Mouse (Mus musculus): ENCODE results near the gene Zfp931. TPM values are rescaled to one million over a fixed set of nuclear protein-coding genes. Genes with fewer than 3 reads are reported as not detected.
"Not testable (repeated sequence)": the region's sequence is repeated elsewhere in the genome, so short reads cannot be mapped to it uniquely, and the experiment has no call there.

Zfp931 gene
- polyA plus RNA-seq (2016; fragmentation: Nextera tagmentation; extraction: Ambion mirVana) = 12.2 and 14.4 TPM in 2 replicates

- not testable (repeated sequence) for H3K4me1 ChIP-seq (replicated peaks); H3K9me3 ChIP-seq (replicated peaks); H3K36me3 ChIP-seq; H3K27me3 ChIP-seq (replicated peaks); H3K27ac ChIP-seq (ENCODE audit: poor library complexity, severe bottlenecking); ATAC-seq (ENCODE audit: insufficient number of reproducible peaks, low FRiP score)
- Histone ChIP-seq H3K4me2 (peak within 1 kb of the TSS; percentile 67), H3K9ac (peak within 1 kb of the TSS; percentile 67), H3K4me3 (peak within 1 kb of the TSS; percentile 59)
- under 1% methylated on average over 7 of the region's 14 CpGs for WGBS
Measured at GRCm38 (mm10) chr2:178078166-178078717, at the start of gene Zfp931. Gene Zfp931, minus strand, starts transcription at chr2:178078476.

GRCm38 (mm10) chr2:178126041-178126820 lies 48.0 kb upstream of the Zfp931 start:
- WGBS = 87% methylated on average over 7 of the region's 7 CpGs
- Histone ChIP-seq H3K4me3 (no peak overlapping the region), H3K9me3 (replicated peaks) (no peaks in the 10 kb centered on the region), H3K27me3 (replicated peaks) (peaks cover 25% of the 10 kb centered on the region), H3K4me2 (no peak overlapping the region), H3K9ac (no peak overlapping the region), H3K4me1 (replicated peaks) (peaks cover 4% of the 10 kb centered on the region), H3K27ac (ENCODE audit: poor library complexity, severe bottlenecking) (no peak overlapping the region), H3K36me3 (no peaks in the 10 kb centered on the region)
- ATAC-seq (ENCODE audit: insufficient number of reproducible peaks, low FRiP score) = no peak

DNA sequence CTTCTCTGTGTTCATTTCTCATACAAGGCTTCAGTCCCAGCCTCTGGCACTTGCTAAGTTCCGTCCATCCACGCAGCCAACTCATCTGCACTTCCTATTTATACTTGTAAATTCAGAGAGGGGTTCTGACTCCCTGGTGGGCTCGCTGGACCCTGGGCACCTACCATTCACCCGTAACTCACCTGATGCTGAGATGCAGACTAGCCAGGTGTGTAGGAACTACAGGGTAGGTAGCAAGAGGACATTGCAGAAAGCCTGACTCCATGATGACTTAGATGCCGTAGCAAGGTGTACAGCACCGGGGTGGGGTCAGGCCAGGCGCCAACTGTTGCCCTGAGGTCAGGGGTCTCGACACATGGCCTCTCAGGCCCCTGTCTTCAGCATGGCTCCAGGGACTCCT lies 47.2 kb upstream of the Zfp931 start:
- ATAC-seq (ENCODE audit: insufficient number of reproducible peaks, low FRiP score) = no peak
- Histone ChIP-seq H3K9me3 (replicated peaks) (no peaks in the 10 kb centered on the region), H3K4me2 (no peak overlapping the region), H3K27ac (ENCODE audit: poor library complexity, severe bottlenecking) (no peak overlapping the region), H3K36me3 (no peaks in the 10 kb centered on the region), H3K9ac (no peak overlapping the region), H3K4me3 (no peak overlapping the region), H3K4me1 (replicated peaks) (peaks cover 4% of the 10 kb centered on the region), H3K27me3 (replicated peaks) (peaks cover 33% of the 10 kb centered on the region)
- WGBS = 83% methylated on average over 8 of the region's 8 CpGs

DNA sequence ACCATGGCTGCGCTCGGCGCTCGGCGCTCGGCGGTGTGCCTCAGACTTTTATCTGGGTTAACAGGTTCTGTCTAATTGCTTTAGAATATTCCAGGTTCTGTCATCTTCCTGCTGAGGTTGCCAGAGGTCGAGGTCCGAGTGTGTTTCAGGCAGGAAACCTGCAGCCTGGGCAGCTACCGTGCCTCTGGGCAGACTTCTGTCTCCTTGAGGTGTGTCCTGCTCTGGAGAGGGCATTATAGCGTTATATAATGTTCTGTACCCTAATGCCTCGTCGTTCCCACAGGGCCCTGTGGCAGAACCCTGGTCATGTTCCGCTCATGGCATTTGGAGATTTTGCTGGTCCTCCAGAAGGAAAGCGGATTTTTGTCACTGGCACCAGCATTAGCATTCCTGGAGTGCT lies 45.2 kb upstream of the Zfp931 start:
- no peaks in the 10 kb centered on the region for H3K36me3 ChIP-seq
- peaks cover 52% of the 10 kb centered on the region for H3K27me3 ChIP-seq (replicated peaks)
- no peak overlapping the region for H3K4me3 ChIP-seq
- H3K9ac ChIP-seq = no peak overlapping the region
- 66% methylated on average over 15 of the region's 15 CpGs for WGBS
- no peak overlapping the region for H3K4me2 ChIP-seq
- no peak for ATAC-seq (ENCODE audit: insufficient number of reproducible peaks, low FRiP score)
- H3K27ac ChIP-seq (ENCODE audit: poor library complexity, severe bottlenecking) = no peak overlapping the region
- H3K4me1 ChIP-seq (replicated peaks) = peaks cover 9% of the 10 kb centered on the region; the same call in 1 of the 2 replicates
- H3K9me3 ChIP-seq (replicated peaks) = no peaks in the 10 kb centered on the region

- Histone ChIP-seq H3K36me3 (no peaks in the 10 kb centered on the region), H3K9ac (no peak overlapping the region), H3K9me3 (replicated peaks) (no peaks in the 10 kb centered on the region), H3K27ac (ENCODE audit: poor library complexity, severe bottlenecking) (no peak overlapping the region), H3K4me1 (replicated peaks) (peaks cover 9% of the 10 kb centered on the region; the same call in 1 of the 2 replicates), H3K4me2 (no peak overlapping the region), H3K4me3 (no peak overlapping the region), H3K27me3 (replicated peaks) (peaks cover 63% of the 10 kb centered on the region)
- no peak for ATAC-seq (ENCODE audit: insufficient number of reproducible peaks, low FRiP score)
- WGBS = 48% methylated on average over 4 of the region's 4 CpGs
Measured at GRCm38 (mm10) chr2:178121946-178122665, 43.8 kb upstream of the Zfp931 start.

DNA sequence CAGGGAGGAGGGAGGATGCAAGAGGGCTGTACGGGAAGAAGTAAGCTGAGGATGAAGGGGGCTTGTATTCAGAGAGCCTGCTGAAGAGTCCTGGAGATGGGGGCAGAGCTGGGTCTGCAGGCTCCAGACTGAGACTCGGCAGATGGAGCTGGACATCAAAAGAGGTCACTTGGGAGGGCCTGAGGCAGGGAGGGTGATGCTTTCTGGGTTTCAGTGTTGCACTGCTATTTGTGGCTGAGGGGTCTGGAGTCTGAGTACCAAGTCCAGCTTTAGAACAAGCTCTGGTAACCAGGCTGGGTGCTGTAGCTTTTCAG lies 43.1 kb upstream of the Zfp931 start:
- Histone ChIP-seq H3K9me3 (replicated peaks) (no peaks in the 10 kb centered on the region), H3K9ac (no peak overlapping the region), H3K27ac (ENCODE audit: poor library complexity, severe bottlenecking) (no peak overlapping the region), H3K4me3 (no peak overlapping the region), H3K4me1 (replicated peaks) (peaks cover 9% of the 10 kb centered on the region; the same call in 1 of the 2 replicates), H3K36me3 (no peaks in the 10 kb centered on the region), H3K4me2 (no peak overlapping the region), H3K27me3 (replicated peaks) (peaks cover 66% of the 10 kb centered on the region)
- WGBS = 37% methylated on average over 2 of the region's 2 CpGs
- ATAC-seq (ENCODE audit: insufficient number of reproducible peaks, low FRiP score) = no peak

- no peaks in the 10 kb centered on the region for H3K36me3 ChIP-seq
- H3K27me3 ChIP-seq (replicated peaks) = peaks cover 66% of the 10 kb centered on the region
- H3K27ac ChIP-seq (ENCODE audit: poor library complexity, severe bottlenecking) = no peak overlapping the region
- WGBS = 75% methylated on average over 8 of the region's 8 CpGs
- no peaks in the 10 kb centered on the region for H3K9me3 ChIP-seq (replicated peaks)
- H3K4me3 ChIP-seq = no peak overlapping the region
- H3K4me2 ChIP-seq = no peak overlapping the region
- no peak overlapping the region for H3K9ac ChIP-seq
- peaks cover 9% of the 10 kb centered on the region; the same call in 1 of the 2 replicates for H3K4me1 ChIP-seq (replicated peaks)
- no peak for ATAC-seq (ENCODE audit: insufficient number of reproducible peaks, low FRiP score)
Measured at GRCm38 (mm10) chr2:178120651-178121374, 42.5 kb upstream of the Zfp931 start.

DNA sequence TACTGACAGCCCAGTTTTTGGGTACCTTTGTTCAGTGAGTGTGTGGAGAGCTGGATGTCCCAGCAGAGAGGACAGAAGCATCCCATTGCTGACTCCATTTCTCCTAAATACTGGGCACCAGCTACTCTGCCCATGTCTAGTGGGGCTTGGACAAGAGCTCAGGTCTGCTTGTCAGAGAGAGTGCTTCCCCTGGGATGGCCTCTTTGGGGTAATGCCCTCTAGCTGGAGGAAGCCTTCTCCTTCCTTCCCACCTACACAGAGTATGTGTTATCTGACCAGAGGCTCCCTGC lies 42.0 kb upstream of the Zfp931 start:
- H3K27ac ChIP-seq (ENCODE audit: poor library complexity, severe bottlenecking) = no peak overlapping the region
- peaks cover 9% of the 10 kb centered on the region; the same call in 1 of the 2 replicates for H3K4me1 ChIP-seq (replicated peaks)
- H3K9ac ChIP-seq = no peak overlapping the region
- H3K36me3 ChIP-seq = no peaks in the 10 kb centered on the region
- peaks cover 66% of the 10 kb centered on the region for H3K27me3 ChIP-seq (replicated peaks)
- H3K4me2 ChIP-seq = no peak overlapping the region
- no peak for ATAC-seq (ENCODE audit: insufficient number of reproducible peaks, low FRiP score)
- H3K4me3 ChIP-seq = no peak overlapping the region
- H3K9me3 ChIP-seq (replicated peaks) = no peaks in the 10 kb centered on the region

- ATAC-seq (ENCODE audit: insufficient number of reproducible peaks, low FRiP score) = no peak
- peak overlapping the region; percentile 90 for H3K4me2 ChIP-seq
- H3K36me3 ChIP-seq = no peaks in the 10 kb centered on the region
- H3K27me3 ChIP-seq (replicated peaks) = peaks cover 66% of the 10 kb centered on the region
- no peaks in the 10 kb centered on the region for H3K9me3 ChIP-seq (replicated peaks)
- H3K27ac ChIP-seq (ENCODE audit: poor library complexity, severe bottlenecking) = no peak overlapping the region
- H3K9ac ChIP-seq = 0 out of 2 replicates have a peak overlapping the region, but pooled peaks have one; percentile 49
- H3K4me3 ChIP-seq = peak overlapping the region; percentile 43
- 16% methylated on average over 19 of the region's 19 CpGs for WGBS
- H3K4me1 ChIP-seq (replicated peaks) = peaks cover 9% of the 10 kb centered on the region; the same call in 1 of the 2 replicates
Measured at GRCm38 (mm10) chr2:178119561-178120355, 41.5 kb upstream of the Zfp931 start.

- WGBS = 2% methylated on average over 37 of the region's 45 CpGs
- Histone ChIP-seq H3K27ac (ENCODE audit: poor library complexity, severe bottlenecking) (no peak within 1 kb of the TSS), H3K36me3 (no peaks in the 10 kb centered on the region), H3K27me3 (replicated peaks) (peaks cover 63% of the 10 kb centered on the region), H3K4me2 (peak within 1 kb of the TSS; percentile 90), H3K9me3 (replicated peaks) (no peaks in the 10 kb centered on the region), H3K9ac (peak within 1 kb of the TSS; percentile 49; the same call in 1 of the 2 replicates), H3K4me1 (replicated peaks) (peaks cover 9% of the 10 kb centered on the region; the same call in 1 of the 2 replicates), H3K4me3 (peak within 1 kb of the TSS; percentile 43)
- ATAC-seq (ENCODE audit: insufficient number of reproducible peaks, low FRiP score) = peak; percentile 63
Measured at GRCm38 (mm10) chr2:178118801-178119560, 40.7 kb upstream of the Zfp931 start, which contains the start of gene Phactr3. Gene Phactr3, plus strand, starts transcription at chr2:178118975.
